Mouse (Mus musculus) hindbrain, embryonic 14.5 days (tissue): ENCODE measurements around the gene Dtd1. TPM values are rescaled to one million over a fixed set of nuclear protein-coding genes. Genes with fewer than 3 reads are reported as not detected.
A peak's percentile ranks its signal among the peaks of the same experiment; 100 is the strongest.
"Not testable (repeated sequence)": the region's sequence is repeated elsewhere in the genome, so short reads cannot be mapped to it uniquely, and the experiment has no call there.

Experiments
- ATAC-seq: fragments of 200-750 bp; cut with Nextera tagmentation; 2 replicates; pipeline ENCODE4 v1.8.0; 2017; ENCODE audit warnings: moderate number of reproducible peaks, mild to moderate bottlenecking, moderate TSS enrichment, moderate library complexity; ENCODE audit not compliant: low FRiP score
- DNase-seq: peaks from one replicate; pipeline ENCODE4 v3.0.0-alpha.2; 2015; ENCODE audit warnings: low spot score
- H3K27ac ChIP-seq: fragments of 300-500 bp; sonication (generic); 2 replicates; pipeline ENCODE4 v1.5.1; 2014; ENCODE audit warnings: mild to moderate bottlenecking, moderate library complexity
- H3K27me3 ChIP-seq: fragments of 300-500 bp; sonication (generic); 2 replicates; pipeline ENCODE4 v1.6.1; 2014; ENCODE audit warnings: mild to moderate bottlenecking, low read length, mixed read lengths; ENCODE audit not compliant: control insufficient read depth, insufficient read depth
- H3K36me3 ChIP-seq: fragments of 300-500 bp; sonication (generic); replicated peaks from 2 replicates; pipeline ENCODE4 v1.6.1; 2014; ENCODE audit not compliant: control insufficient read depth, insufficient read depth
- H3K4me1 ChIP-seq: fragments of 300-500 bp; sonication (generic); replicated peaks from 2 replicates; pipeline ENCODE4 v1.6.1; 2014; ENCODE audit warnings: antibody characterized with exemption, low read length, mixed read lengths; ENCODE audit not compliant: control insufficient read depth, insufficient read depth
- H3K4me2 ChIP-seq: fragments of 300-500 bp; sonication (generic); replicated peaks from 2 replicates; pipeline ENCODE4 v1.6.1; 2014; ENCODE audit warnings: mild to moderate bottlenecking, moderate library complexity
- H3K4me3 ChIP-seq: fragments of 300-500 bp; sonication (generic); replicated peaks from 2 replicates; pipeline ENCODE4 v1.5.1; 2014; ENCODE audit warnings: mild to moderate bottlenecking, low read length
- H3K9ac ChIP-seq: fragments of 300-500 bp; sonication (generic); 2 replicates; pipeline ENCODE4 v1.6.1; 2014
- H3K9me3 ChIP-seq: fragments of 300-500 bp; sonication (generic); 2 replicates; pipeline ENCODE4 v1.6.1; 2016; ENCODE audit warnings: low read length; ENCODE audit not compliant: control insufficient read depth
- WGBS: fragments of 180-500 bp; shearing (Covaris S2); extraction: QIAGEN DNeasy Blood & Tissue Kit; methylation state at CpG from one replicate; pipeline ENCODE4 v1.1.7; 2014; 5-methylcytosine and 5-hydroxymethylcytosine counted together
- polyA plus RNA-seq: library from polyadenylated mRNA; unstranded; fragments of >200 nt; fragmentation: Nextera tagmentation; extraction: Ambion mirVana; gene quantifications from 2 replicates; pipeline ENCODE4 v1.2.1, GENCODE M21; 2014

Gene Dtd1
- polyA plus RNA-seq: 120 and 128 TPM in 2 replicates

DNA sequence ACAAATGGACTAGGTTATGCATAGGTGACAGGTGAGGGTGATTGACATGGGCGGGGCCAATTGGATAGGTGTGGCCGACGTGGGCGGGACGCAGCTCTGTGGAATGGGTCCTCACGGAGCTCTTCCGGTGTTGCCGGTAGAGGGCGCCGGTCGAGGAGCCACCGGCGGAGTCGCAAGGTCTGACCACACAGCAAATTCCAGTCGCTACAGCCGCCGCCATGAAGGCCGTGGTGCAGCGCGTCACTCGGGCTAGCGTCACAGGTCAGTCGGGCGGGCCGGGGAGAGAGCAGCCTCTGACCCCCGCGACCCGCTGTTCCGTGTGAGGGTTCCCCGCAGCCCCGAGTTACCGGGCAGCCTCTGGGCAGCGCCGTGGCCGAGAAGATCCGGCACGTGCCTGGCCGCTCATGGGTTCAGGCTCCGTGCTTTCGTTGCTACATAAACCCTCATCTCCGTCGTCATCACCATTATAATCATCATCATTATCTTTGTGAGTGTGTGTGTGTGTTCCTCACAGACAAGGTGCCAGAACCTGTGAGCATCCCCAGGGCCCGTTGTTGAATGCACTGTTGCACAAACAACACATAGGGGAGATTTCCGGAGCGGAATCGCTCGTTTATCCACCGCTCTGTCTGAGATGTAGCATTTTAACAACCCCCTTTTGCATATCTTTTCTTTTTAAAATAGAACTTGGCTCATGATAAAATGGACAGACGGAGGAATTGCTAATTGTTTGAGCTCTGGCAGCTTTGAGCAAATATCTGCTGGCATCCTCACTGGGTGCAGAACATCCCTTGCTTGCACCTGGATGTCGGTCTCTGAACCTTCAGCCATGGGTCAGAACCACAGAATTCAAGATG, at the start of gene Dtd1:
TSS of gene Dtd1 (plus strand) at position 67 of the 857 bp plus-strand sequence.
- no peaks in the 10 kb centered on the region for H3K9me3 ChIP-seq
- peak within 1 kb of the TSS; percentile 66 for H3K4me3 ChIP-seq
- H3K9ac ChIP-seq: peak within 1 kb of the TSS; percentile 92
- H3K4me1 ChIP-seq: 0 out of 2 replicates have a peak, but pooled peaks cover 3% of the 10 kb centered on the region
- no peaks in the 10 kb centered on the region for H3K27me3 ChIP-seq
- H3K27ac ChIP-seq: peak within 1 kb of the TSS; percentile 82
- peak; percentile 91 for ATAC-seq
- WGBS: 2% methylated on average over 50 of the region's 50 CpGs
- peak; percentile 83 for DNase-seq
- H3K4me2 ChIP-seq: peak within 1 kb of the TSS; percentile 57
- no peaks in the 10 kb centered on the region for H3K36me3 ChIP-seq

DNA sequence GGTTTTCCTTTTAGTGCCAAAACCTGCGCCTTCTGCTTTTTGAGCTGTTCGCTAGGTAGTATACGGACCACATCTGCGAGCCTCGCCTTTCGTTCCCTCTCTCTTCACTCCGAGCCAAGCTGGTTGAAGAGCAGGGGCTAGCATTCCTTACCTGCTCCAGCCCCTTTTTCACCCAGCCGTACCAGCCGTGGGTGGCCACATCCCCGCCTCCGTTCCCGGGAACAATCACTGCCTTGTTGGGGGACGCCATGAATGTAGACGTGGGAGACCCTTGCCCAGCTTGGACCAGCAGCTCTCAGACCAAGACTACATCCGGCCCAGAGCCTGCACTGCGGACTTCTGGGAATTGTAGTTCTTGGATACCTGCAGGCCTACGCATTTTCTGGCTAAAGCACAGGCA, 49.2 kb upstream of the Dtd1 start, which contains the start of gene Rbbp9:
TSS of gene Rbbp9 (minus strand) at position 341 of the 400 bp plus-strand sequence.
- ATAC-seq (peak; percentile 98), DNase-seq (peak; percentile 84)
- Histone ChIP-seq H3K4me2 (peak within 1 kb of the TSS; percentile 75), H3K9ac (peak within 1 kb of the TSS; percentile 83), H3K4me1 (peaks cover 10% of the 10 kb centered on the region), H3K4me3 (peak within 1 kb of the TSS; percentile 55), H3K27ac (peak within 1 kb of the TSS; percentile 79), H3K27me3 (no peaks in the 10 kb centered on the region), H3K9me3 (no peaks in the 10 kb centered on the region), H3K36me3 (peaks cover 31% of the 10 kb centered on the region)
- 0% methylated on average over 17 of the region's 17 CpGs for WGBS

DNA sequence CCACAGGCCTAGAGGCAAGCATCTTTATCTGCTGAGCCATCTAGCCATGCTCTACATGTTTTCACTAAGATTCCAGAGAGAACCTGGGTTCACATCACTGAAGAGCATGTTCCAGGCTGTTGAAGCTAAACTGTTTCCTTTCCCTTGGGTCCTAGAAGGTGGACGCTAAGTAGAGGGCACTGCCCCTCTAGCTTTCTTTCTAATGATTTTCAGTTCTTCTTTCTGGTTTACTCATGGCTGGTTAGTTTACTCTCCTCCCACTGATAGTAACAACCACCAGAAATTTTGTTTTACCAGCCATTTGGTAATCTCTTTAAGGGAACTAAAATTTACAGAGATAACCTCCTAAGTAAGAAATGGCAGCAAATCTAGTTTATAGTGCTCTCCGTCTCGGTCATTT, 45.8 kb upstream of the Dtd1 start:
- Histone ChIP-seq H3K4me2 (no peak overlapping the region), H3K4me1 (peaks cover 20% of the 10 kb centered on the region), H3K27ac (no peak overlapping the region), H3K27me3 (no peaks in the 10 kb centered on the region), H3K9ac (no peak overlapping the region), H3K36me3 (no peaks in the 10 kb centered on the region), H3K9me3 (no peaks in the 10 kb centered on the region), H3K4me3 (no peak overlapping the region)
- DNase-seq (no peak), ATAC-seq (no peak)
- WGBS: 89% methylated on average over 3 of the region's 3 CpGs

DNA sequence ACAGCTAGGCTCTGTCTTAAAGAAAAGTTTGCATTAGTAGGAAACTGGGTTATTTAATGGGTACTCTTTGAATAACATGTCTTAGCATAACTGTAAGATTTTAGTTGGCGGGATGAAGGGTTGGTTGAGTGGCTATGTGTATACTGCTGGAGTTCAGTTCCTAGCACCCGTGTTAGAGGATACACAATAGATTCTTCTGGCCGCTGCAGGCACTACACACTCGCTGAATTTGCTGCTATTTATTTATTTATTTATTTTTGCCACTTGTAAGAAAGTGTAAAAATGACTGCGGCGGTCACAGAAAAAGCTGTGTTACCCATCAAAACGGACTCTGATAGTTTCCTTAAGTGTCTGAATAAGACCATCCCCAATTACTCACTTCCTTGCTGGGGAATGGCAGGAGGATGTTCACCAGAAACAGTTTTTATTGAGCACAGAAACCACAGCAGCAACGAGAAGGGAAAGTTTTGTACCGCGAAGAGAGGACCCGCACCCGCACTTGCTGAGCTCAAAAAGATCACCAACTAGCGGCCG, 44.3 kb upstream of the Dtd1 start:
- Histone ChIP-seq H3K9me3 (no peaks in the 10 kb centered on the region), H3K36me3 (peaks cover 13% of the 10 kb centered on the region; the same call in 1 of the 2 replicates), H3K4me3 (peak overlapping the region; percentile 71), H3K27ac (peak overlapping the region; percentile 79), H3K4me1 (peaks cover 15% of the 10 kb centered on the region), H3K9ac (peak overlapping the region; percentile 59), H3K4me2 (peak overlapping the region; percentile 67), H3K27me3 (no peaks in the 10 kb centered on the region)
- ATAC-seq: no peak
- DNase-seq: no peak
- WGBS: 3% methylated on average over 14 of the region's 14 CpGs

DNA sequence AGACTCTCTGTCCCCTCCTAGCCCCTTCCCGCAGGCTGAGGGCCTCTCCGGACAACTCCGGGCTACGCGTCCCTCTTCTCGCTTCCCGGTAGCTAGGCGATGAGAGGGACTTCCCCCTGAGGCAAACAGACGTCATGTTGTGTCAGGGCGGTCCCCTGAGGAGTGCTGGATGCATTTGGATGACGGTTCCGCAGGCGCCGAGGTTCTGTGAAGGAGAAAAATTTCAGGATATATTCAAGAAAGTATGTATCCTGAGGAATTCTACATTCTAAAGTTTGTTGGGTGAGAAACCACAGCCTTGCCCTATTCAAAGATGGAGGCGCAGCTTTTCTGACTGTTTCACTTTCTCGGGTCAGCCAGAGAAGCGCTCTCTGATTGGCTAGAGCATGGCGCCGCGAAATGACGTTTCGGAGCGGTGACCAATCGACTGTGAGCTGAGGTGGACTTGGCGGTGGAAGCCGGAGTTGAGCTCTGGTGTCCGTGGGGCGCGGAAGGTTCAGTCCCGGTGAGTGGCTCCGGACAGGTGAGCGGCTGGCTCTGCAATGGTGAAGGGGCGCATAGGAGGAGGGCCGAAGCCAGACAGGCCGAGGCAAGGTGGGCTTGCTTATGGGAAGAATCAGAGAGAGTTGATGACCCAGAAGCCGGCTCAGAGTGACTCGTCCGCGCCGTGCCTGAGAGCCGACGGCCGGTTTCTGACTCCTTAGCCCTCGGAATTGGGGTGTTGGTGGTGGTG, 43.7 kb upstream of the Dtd1 start, which contains the start of gene Sec23b:
TSS of gene Sec23b (plus strand) at position 410 of the 733 bp plus-strand sequence.
- H3K4me2 ChIP-seq: peak within 1 kb of the TSS; percentile 67
- H3K27me3 ChIP-seq: no peaks in the 10 kb centered on the region
- H3K27ac ChIP-seq: peak within 1 kb of the TSS; percentile 79
- H3K4me3 ChIP-seq: peak within 1 kb of the TSS; percentile 71
- DNase-seq (peak; percentile 97), ATAC-seq (peak; percentile 98)
- WGBS: under 1% methylated on average over 44 of the region's 44 CpGs
- peak within 1 kb of the TSS; percentile 74 for H3K9ac ChIP-seq
- H3K9me3 ChIP-seq: no peaks in the 10 kb centered on the region
- peaks cover 15% of the 10 kb centered on the region for H3K4me1 ChIP-seq
- H3K36me3 ChIP-seq: peaks cover 14% of the 10 kb centered on the region; the same call in 1 of the 2 replicates

DNA sequence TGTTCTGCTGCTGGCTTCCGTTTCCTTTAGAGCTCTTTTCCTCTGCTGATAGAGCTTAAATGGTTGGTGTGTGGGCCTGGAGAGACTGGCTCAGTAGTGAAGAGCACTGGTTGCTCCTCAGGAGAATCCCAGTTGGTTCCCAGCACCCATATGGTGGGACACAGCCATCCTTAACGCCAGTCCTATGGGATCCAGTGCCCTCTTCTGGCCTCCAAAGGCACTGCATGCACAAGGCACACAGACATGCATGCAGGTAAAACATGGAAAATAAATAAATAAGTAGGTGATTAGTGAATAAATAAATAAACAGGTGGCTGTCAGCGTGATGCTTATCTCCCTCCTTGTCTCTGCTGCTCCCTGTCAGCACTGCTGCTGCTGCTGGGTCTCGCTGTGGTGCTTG, 11.0 kb upstream of the Dtd1 start:
- Histone ChIP-seq H3K27me3 (no peaks in the 10 kb centered on the region), H3K4me3 (no peak overlapping the region), H3K9ac (no peak overlapping the region), H3K4me2 (no peak overlapping the region), H3K27ac (no peak overlapping the region), H3K36me3 (peaks cover 63% of the 10 kb centered on the region), H3K9me3 (no peaks in the 10 kb centered on the region), H3K4me1 (0 out of 2 replicates have a peak, but pooled peaks cover 2% of the 10 kb centered on the region)
- ATAC-seq: no peak
- DNase-seq: no peak
- WGBS: 86% methylated on average over 4 of the region's 4 CpGs

DNA sequence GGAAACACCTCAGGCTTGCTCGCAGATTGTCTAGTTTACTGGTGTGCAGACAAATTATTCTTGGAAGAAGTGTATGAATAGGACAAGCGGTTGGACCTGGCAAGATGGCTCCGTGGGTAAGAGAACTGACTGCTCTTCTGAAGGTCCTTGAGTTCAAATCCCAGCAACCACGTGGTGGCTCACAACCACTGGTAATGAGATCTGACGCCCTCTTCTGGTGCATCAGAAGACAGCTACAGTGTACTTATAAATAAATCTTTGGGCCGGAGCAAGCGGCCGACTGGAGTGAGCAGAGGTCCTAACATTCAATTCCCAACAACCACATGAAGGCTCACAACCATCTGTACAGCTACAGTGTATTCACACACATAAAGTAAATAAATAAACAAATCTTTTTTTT, 6.7 kb upstream of the Dtd1 start:
- DNase-seq, H3K9me3 ChIP-seq, H3K27me3 ChIP-seq, H3K9ac ChIP-seq, H3K4me2 ChIP-seq, H3K4me1 ChIP-seq, H3K4me3 ChIP-seq, H3K27ac ChIP-seq, ATAC-seq: not testable (repeated sequence)
- H3K36me3 ChIP-seq: peaks cover 22% of the 10 kb centered on the region
- 65% methylated on average over 8 of the region's 8 CpGs for WGBS

DNA sequence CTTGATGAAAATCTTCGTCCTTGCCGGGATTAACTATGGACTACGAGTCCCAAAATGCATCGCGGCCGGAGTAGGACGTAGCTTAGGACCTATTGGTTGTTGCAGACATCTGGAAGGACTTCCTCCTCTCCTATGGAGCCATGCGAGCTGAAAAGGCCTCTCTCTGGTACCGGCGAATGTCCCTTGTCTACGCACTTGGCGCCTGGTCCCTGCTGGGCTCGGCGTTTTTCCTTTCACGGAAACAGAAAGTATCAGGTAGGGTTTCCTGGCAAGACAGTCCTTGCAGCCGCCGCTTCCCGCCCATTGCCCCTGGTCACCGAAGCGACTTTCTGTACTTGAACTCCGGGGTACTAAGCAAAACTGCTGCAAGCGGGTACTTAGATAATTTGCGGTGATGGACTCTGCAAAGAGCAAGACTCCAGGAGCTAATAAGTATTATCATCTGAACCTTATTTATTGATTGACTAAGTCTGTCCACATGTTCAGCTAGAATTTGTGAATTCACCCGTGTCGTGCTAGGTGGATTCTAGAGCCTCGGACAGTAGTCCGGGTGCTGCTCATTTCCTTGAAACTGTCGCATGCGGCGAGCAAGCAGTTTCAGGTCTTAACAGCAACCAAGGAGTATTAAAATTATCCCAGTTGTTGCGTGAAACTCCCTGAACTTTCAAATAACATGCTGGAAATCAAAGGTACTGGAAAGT, 5.6 kb upstream of the Dtd1 start, which contains the start of gene Smim26:
TSS of gene Smim26 (plus strand) at position 104 of the 701 bp plus-strand sequence.
- peak; percentile 97 for ATAC-seq
- Histone ChIP-seq H3K4me2 (peak within 1 kb of the TSS; percentile 62), H3K4me3 (peak within 1 kb of the TSS; percentile 50), H3K27ac (no peak within 1 kb of the TSS), H3K9me3 (no peaks in the 10 kb centered on the region), H3K27me3 (no peaks in the 10 kb centered on the region), H3K9ac (peak within 1 kb of the TSS; percentile 61), H3K4me1 (0 out of 2 replicates have a peak, but pooled peaks cover 3% of the 10 kb centered on the region), H3K36me3 (peaks cover 11% of the 10 kb centered on the region)
- WGBS: 3% methylated on average over 31 of the region's 31 CpGs
- DNase-seq: peak; percentile 80
